Mouse (Mus musculus) ovary, adult 2 months (tissue): ENCODE measurements around the gene Tox2. TPM values are rescaled to one million over a fixed set of nuclear protein-coding genes. Genes with fewer than 3 reads are reported as not detected.

Experiments
- polyA plus RNA-seq: library from polyadenylated mRNA; depleted of rRNA; stranded (reverse); fragments of >200 nt; gene quantifications from 2 replicates; pipeline ENCODE4 v1.2.3, GENCODE M21; 2012; rRNA removed

Tox2 gene
- polyA plus RNA-seq, result 233 and 269 TPM in 2 replicates

GRCm38 (mm10) chr2:163202884-163203634 lies at the start of gene Tox2:
Gene Tox2 (plus strand): TSS chr2:163203125.

Other genes with a start within 250 kb of the Tox2 start
- gene Sgk2, start 215.8 kb upstream of the Tox2 start, polyA plus RNA-seq, result not detected in 2 replicates
- 18.4 and 24.3 TPM in 2 replicates for gene Ift52, start 185.8 kb upstream of the Tox2 start, polyA plus RNA-seq
- 10.7 and 15.4 TPM in 2 replicates for gene Mybl2, start 148.4 kb upstream of the Tox2 start, polyA plus RNA-seq
- gene Gtsf1l, start 115.3 kb upstream of the Tox2 start, polyA plus RNA-seq, result 0.24 TPM in 1 of 2 replicates, not detected in the other
- gene Jph2, start 194.9 kb downstream of the Tox2 start, polyA plus RNA-seq, result 61.7 and 96.2 TPM in 2 replicates
- 12.2 and 17.4 TPM in 2 replicates for gene Oser1, start 221.6 kb downstream of the Tox2 start, polyA plus RNA-seq
- gene Gdap1l1, start 235.4 kb downstream of the Tox2 start, polyA plus RNA-seq, result 4.2 and 6.4 TPM in 2 replicates